ENCODE assay signal across 8 mouse cellular contexts in the genomic region with DNA sequence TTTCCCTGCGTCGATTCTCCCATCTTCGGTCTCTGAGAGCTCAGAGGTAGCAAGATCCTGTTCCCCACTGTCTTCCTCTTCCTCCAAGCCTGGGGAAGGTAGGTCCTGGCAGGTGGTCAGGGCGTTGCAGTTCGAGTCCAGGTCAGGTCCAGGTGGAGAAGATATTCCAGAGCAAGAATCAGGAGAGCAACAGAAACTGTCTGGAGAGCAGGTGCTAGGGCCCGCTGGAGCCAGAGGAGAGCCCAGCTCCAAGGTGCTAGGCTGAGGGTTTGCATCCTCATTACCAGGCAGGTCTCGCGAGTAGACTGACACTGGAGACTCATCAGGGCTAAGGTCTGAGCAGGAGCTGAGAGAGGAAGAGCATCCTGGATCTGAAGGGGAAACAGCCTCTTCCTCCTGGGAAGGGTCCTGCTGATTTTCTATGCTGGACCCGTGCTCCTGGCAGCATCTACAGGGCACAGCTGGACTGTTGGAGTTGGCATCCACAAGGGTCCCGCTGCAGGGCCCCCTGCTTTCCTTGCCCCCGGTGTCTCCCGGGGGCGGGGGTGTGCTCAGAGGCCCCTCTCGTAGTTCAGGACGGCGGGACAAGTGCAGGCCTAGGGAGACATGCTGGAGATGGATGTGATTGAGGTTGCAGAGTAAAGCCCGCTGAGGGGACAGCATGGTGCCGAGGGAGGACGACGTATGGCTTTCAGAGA. TPM values are rescaled to one million over a fixed set of nuclear protein-coding genes. Genes with fewer than 3 reads are reported as not detected.
DNase-seq lines count a peak whose midpoint lies in the region; ATAC-seq lines count a peak whose summit lies in the region.

No protein-coding gene starts in this region.

- H3K36me3 ChIP-seq in embryonic facial prominence, embryonic 12.5 days = peaks cover 39% of the 10 kb centered on the region
- peaks cover 35% of the 10 kb centered on the region for H3K36me3 ChIP-seq in limb, embryonic 12.5 days
- H3K36me3 ChIP-seq in stomach, embryonic 16.5 days (ENCODE audit: control insufficient read depth, insufficient read depth, low read length) = peaks cover 5% of the 10 kb centered on the region; the same call in 1 of the 2 replicates

- peaks cover 31% of the 10 kb centered on the region for H3K4me1 ChIP-seq in embryonic facial prominence, embryonic 12.5 days
- peaks cover 43% of the 10 kb centered on the region for H3K4me1 ChIP-seq in limb, embryonic 12.5 days (replicated peaks)
- H3K4me1 ChIP-seq in stomach, embryonic 16.5 days (ENCODE audit: control insufficient read depth, insufficient read depth, low read length) = peaks cover 28% of the 10 kb centered on the region

- peak; percentile 13 for DNase-seq in right cerebral cortex, adult 18-20 months
- no peak for DNase-seq in right cerebral cortex, postnatal 4 days
- DNase-seq in layer of hippocampus, adult 9-11 months = no peak
- DNase-seq in retina, embryonic 14.5 days (ENCODE audit: low spot score) = no peak
- DNase-seq in testis, postnatal 14 days (ENCODE audit: low spot score) = no peak

- ATAC-seq in embryonic facial prominence, embryonic 12.5 days (ENCODE audit: insufficient number of reproducible peaks, insufficient read depth, low FRiP score, low TSS enrichment) = no peak
- no peak for ATAC-seq in limb, embryonic 12.5 days (ENCODE audit: insufficient number of reproducible peaks, insufficient read depth, low FRiP score, low TSS enrichment, low read depth)
- ATAC-seq in stomach, embryonic 16.5 days (ENCODE audit: insufficient read depth, low FRiP score) = no peak

- H3K4me3 ChIP-seq in embryonic facial prominence, embryonic 12.5 days = peak overlapping the region; percentile 65
- H3K4me3 ChIP-seq in limb, embryonic 12.5 days (replicated peaks) = peak overlapping the region; percentile 65
- peak overlapping the region; percentile 75 for H3K4me3 ChIP-seq in stomach, embryonic 16.5 days (replicated peaks; ENCODE audit: low read length)

- peak overlapping the region; percentile 72; the same call in 1 of the 2 replicates for H3K9ac ChIP-seq in embryonic facial prominence, embryonic 12.5 days
- H3K9ac ChIP-seq in limb, embryonic 12.5 days (replicated peaks) = peak overlapping the region; percentile 42; the same call in 1 of the 2 replicates
- H3K9ac ChIP-seq in stomach, embryonic 16.5 days (ENCODE audit: low read length) = peak overlapping the region; percentile 83

- WGBS in embryonic facial prominence, embryonic 12.5 days = 7% methylated on average over 20 of the region's 20 CpGs
- 8% methylated on average over 20 of the region's 20 CpGs for WGBS in limb, embryonic 12.5 days
- WGBS in stomach, embryonic 16.5 days = 18% methylated on average over 20 of the region's 20 CpGs

- H3K27ac ChIP-seq in embryonic facial prominence, embryonic 12.5 days = no peak overlapping the region
- H3K27ac ChIP-seq in limb, embryonic 12.5 days = no peak overlapping the region
- H3K27ac ChIP-seq in stomach, embryonic 16.5 days (ENCODE audit: low read length) = no peak overlapping the region

- H3K4me2 ChIP-seq in embryonic facial prominence, embryonic 12.5 days (replicated peaks) = peak overlapping the region; percentile 100
- peak overlapping the region; percentile 100 for H3K4me2 ChIP-seq in limb, embryonic 12.5 days
- H3K4me2 ChIP-seq in stomach, embryonic 16.5 days (ENCODE audit: low read depth, low read length) = peak overlapping the region; percentile 100

- peaks cover 23% of the 10 kb centered on the region for H3K27me3 ChIP-seq in embryonic facial prominence, embryonic 12.5 days
- H3K27me3 ChIP-seq in limb, embryonic 12.5 days = peaks cover 43% of the 10 kb centered on the region
- no peaks in the 10 kb centered on the region for H3K27me3 ChIP-seq in stomach, embryonic 16.5 days (ENCODE audit: control insufficient read depth, insufficient read depth, low read length)

- no peaks in the 10 kb centered on the region for H3K9me3 ChIP-seq in embryonic facial prominence, embryonic 12.5 days
- no peaks in the 10 kb centered on the region for H3K9me3 ChIP-seq in limb, embryonic 12.5 days
- no peaks in the 10 kb centered on the region for H3K9me3 ChIP-seq in stomach, embryonic 16.5 days (replicated peaks; ENCODE audit: control insufficient read depth, low read length)

RNA-seq across cellular contexts. Expression of a gene that starts 1.2 kb away (rescaled TPM):
- polyA plus RNA-seq in embryonic facial prominence, embryonic 12.5 days (2016; fragmentation: Nextera tagmentation; extraction: Ambion mirVana) = 26.5 and 33.7 TPM in 2 replicates
- polyA plus RNA-seq in limb, embryonic 12.5 days (2016; fragmentation: Nextera tagmentation; extraction: Ambion mirVana) = 23.4 and 23.7 TPM in 2 replicates
- 19.2 and 22.8 TPM in 2 replicates for polyA plus RNA-seq in stomach, embryonic 16.5 days (2015; fragmentation: Nextera tagmentation; extraction: Ambion mirVana)

RNA-seq across cellular contexts. Expression of a gene that starts 8.9 kb away (rescaled TPM):
- not detected in 2 replicates for polyA plus RNA-seq in embryonic facial prominence, embryonic 12.5 days (2016; fragmentation: Nextera tagmentation; extraction: Ambion mirVana)
- 0.14 TPM in 1 of 2 replicates, not detected in the other for polyA plus RNA-seq in limb, embryonic 12.5 days (2016; fragmentation: Nextera tagmentation; extraction: Ambion mirVana)
- not detected in 2 replicates for polyA plus RNA-seq in stomach, embryonic 16.5 days (2015; fragmentation: Nextera tagmentation; extraction: Ambion mirVana)

RNA-seq across cellular contexts. Expression of a gene that starts 9.8 kb away (rescaled TPM):
- 258 and 265 TPM in 2 replicates for polyA plus RNA-seq in embryonic facial prominence, embryonic 12.5 days (2016; fragmentation: Nextera tagmentation; extraction: Ambion mirVana)
- 247 and 249 TPM in 2 replicates for polyA plus RNA-seq in limb, embryonic 12.5 days (2016; fragmentation: Nextera tagmentation; extraction: Ambion mirVana)
- polyA plus RNA-seq in stomach, embryonic 16.5 days (2015; fragmentation: Nextera tagmentation; extraction: Ambion mirVana) = 340 and 368 TPM in 2 replicates

RNA-seq across cellular contexts. Expression of a gene that starts 44.0 kb away (rescaled TPM):
- polyA plus RNA-seq in embryonic facial prominence, embryonic 12.5 days (2016; fragmentation: Nextera tagmentation; extraction: Ambion mirVana) = 0.27 and 1.0 TPM in 2 replicates
- polyA plus RNA-seq in limb, embryonic 12.5 days (2016; fragmentation: Nextera tagmentation; extraction: Ambion mirVana) = 0.24 and 0.36 TPM in 2 replicates
- 14.3 and 22.0 TPM in 2 replicates for polyA plus RNA-seq in stomach, embryonic 16.5 days (2015; fragmentation: Nextera tagmentation; extraction: Ambion mirVana)
